Mouse (Mus musculus): ENCODE results near the gene Supt4a. TPM values are rescaled to one million over a fixed set of nuclear protein-coding genes. Genes with fewer than 3 reads are reported as not detected.

The Supt4a gene
- polyA plus RNA-seq, 1 experiment from 2014 or later = 160 TPM

DNA sequence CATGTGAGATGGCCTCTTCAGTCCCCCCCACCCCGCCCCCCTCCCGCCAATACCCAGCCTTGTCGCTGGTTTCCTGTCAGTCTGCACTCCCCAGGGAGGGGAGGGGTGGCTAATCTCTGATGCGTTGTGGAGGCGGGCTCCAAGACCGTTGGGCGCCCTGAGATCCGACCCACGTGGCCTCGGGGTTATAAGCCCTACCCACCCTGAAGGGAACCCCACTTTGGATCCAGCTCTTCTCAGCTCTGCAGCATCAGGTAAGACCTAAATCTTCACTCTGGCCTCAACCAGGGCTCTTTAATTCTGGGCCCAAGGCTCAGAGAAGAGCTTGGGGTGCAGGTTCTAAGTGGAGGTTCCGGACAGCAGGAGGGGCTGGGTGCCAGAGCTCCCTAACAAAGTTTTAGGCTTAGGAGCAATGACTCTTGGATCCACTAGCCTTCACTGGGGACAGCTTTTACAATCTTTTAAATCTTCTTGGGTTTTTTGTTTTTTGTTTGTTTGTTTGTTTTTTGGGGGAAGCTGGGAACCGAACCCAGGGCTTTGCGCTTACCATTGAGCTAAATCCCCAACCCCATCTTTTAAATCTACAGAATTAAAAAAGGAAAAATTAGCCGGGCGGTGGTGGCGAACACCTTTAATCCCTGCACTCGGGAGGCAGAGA is 18.1 kb downstream of the Supt4a start:
- Histone ChIP-seq H3K27me3 (no peaks in the 10 kb centered on the region), H3K4me2 (replicated peaks) (no peak overlapping the region), H3K27ac (replicated peaks) (no peak overlapping the region), H3K9ac (replicated peaks) (no peak overlapping the region), H3K4me3 (no peak overlapping the region), H3K36me3 (no peaks in the 10 kb centered on the region), H3K9me3 (no peaks in the 10 kb centered on the region), H3K4me1 (peaks cover 7% of the 10 kb centered on the region)
- 83% methylated on average over 17 of the region's 17 CpGs for WGBS
- no peak for ATAC-seq (replicated peaks)

DNA sequence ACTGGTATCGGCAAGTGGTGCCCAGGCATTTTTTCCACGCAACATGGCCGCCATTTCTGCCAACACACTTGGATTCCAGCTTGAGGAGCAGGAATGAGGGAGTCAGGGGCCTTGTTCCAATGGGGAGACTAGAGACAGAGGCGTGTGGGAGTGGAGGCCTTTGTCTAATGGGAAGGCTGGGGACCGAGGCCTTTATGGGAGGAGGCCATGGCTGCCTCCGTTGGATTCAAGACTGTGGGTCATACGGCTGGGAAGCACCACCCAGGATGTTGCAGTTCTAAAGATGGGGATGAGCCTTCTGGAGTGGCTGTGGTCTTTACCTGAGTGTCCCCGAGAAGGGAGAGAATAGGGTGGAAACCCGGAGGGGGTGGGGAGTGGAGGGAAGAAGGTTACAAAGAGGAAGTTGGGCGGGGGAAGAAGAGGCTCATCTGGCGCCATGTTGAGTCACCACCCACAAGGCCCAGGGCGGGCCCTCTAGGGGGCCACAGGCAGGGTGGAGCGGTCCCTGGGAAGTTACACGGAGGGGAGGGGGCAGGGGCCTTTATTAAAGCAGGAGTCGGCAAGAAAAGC is 19.0 kb downstream of the Supt4a start:
- H3K4me1 ChIP-seq = peaks cover 15% of the 10 kb centered on the region
- no peak overlapping the region for H3K9ac ChIP-seq (replicated peaks)
- H3K36me3 ChIP-seq = no peaks in the 10 kb centered on the region
- no peaks in the 10 kb centered on the region for H3K9me3 ChIP-seq
- no peaks in the 10 kb centered on the region for H3K27me3 ChIP-seq
- H3K27ac ChIP-seq (replicated peaks) = no peak overlapping the region
- H3K4me2 ChIP-seq (replicated peaks) = no peak overlapping the region
- WGBS = 91% methylated on average over 15 of the region's 15 CpGs
- ATAC-seq (replicated peaks) = no peak
- no peak overlapping the region for H3K4me3 ChIP-seq

DNA sequence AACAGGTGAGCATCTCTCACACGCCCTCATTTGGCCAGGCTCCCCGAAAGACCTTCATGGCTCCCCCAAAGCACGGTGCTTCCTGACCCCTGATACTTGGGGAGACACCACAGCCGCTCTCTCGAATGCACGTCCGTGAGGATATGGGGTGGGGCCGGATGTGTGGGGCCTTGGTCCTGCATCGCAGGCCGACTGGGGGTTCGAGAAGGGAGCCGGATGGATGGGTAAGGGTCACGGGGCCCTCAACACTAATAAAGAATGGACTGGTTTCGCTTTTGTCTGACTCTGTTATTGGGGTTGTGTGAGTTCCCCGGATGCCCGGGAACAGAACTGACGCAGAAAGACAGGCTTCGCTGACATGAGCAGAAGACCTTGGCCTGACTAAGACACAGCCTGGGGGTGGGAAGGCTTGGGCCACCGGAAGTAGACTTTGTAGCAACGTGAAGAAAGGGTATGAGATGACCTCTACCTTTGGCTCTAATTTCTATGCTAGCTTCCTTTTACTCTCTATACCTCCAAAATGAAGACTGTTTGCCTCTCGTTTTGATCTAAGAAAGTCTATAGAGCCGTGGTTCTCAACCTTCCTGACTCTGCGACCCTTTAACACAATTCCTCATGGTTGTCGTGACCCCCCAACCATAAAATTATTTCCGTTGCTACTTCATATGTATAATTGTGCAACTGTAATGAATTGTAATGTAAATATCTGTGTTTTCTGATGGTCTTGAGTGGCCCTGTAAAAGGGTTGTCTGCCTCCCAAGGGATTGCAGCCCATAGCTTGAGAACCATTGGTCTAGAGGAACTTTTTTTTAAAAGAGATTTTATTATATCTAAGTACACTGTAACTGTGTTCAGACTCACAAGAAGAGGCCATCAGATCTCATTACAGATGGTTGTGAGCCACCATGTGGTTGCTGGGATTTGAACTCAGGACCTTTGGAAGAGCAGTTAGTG is 19.9 kb downstream of the Supt4a start:
- Histone ChIP-seq H3K27ac (replicated peaks) (no peak overlapping the region), H3K4me2 (replicated peaks) (no peak overlapping the region), H3K27me3 (no peaks in the 10 kb centered on the region; the same call in 1 of the 2 replicates), H3K36me3 (no peaks in the 10 kb centered on the region), H3K9me3 (no peaks in the 10 kb centered on the region), H3K9ac (replicated peaks) (no peak overlapping the region), H3K4me3 (no peak overlapping the region), H3K4me1 (peaks cover 24% of the 10 kb centered on the region)
- 89% methylated on average over 25 of the region's 25 CpGs for WGBS
- ATAC-seq (replicated peaks) = no peak

GRCm38 (mm10) chr11:87758161-87758911 is 21.0 kb downstream of the Supt4a start:
- H3K9ac ChIP-seq (replicated peaks) = no peak overlapping the region
- ATAC-seq (replicated peaks) = no peak
- H3K4me2 ChIP-seq (replicated peaks) = no peak overlapping the region
- 83% methylated on average over 7 of the region's 7 CpGs for WGBS
- H3K36me3 ChIP-seq = no peaks in the 10 kb centered on the region
- no peaks in the 10 kb centered on the region; the same call in 1 of the 2 replicates for H3K27me3 ChIP-seq
- no peak overlapping the region for H3K4me3 ChIP-seq
- H3K27ac ChIP-seq (replicated peaks) = no peak overlapping the region
- no peaks in the 10 kb centered on the region for H3K9me3 ChIP-seq
- peaks cover 35% of the 10 kb centered on the region for H3K4me1 ChIP-seq

DNA sequence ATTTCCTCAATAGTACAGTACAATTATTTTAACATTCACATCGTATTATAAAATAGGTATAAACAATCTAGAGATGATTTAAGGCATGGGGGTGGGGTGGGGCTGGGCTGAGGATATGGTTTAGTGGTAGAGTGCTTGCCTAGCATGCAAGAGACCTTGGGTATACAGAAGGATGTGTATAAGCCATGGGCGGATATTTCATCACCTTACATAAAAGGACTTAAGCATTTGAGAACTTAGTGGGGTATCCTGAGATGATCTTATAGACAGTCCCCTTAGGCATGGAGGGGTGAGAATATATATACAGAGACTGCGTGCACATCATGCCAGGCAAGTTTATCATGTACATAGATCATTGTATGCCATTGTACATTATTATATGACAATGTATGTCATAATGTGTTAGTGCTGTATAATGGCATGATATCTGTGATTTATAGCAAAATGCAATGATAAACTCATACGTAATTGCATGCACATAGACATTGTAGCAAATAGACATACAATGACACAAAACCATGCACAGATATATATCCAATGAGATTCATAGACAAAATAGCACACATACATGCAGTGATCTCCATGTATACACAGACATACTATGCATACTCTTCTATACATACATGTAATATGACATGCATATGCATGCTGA is 21.7 kb downstream of the Supt4a start:
- 72% methylated on average over 4 of the region's 4 CpGs for WGBS
- Histone ChIP-seq H3K4me2 (replicated peaks) (no peak overlapping the region), H3K9me3 (no peaks in the 10 kb centered on the region), H3K4me1 (peaks cover 42% of the 10 kb centered on the region), H3K36me3 (no peaks in the 10 kb centered on the region), H3K9ac (replicated peaks) (no peak overlapping the region), H3K27me3 (no peaks in the 10 kb centered on the region; the same call in 1 of the 2 replicates), H3K27ac (replicated peaks) (no peak overlapping the region), H3K4me3 (no peak overlapping the region)
- ATAC-seq (replicated peaks) = no peak

- ATAC-seq (replicated peaks) = no peak
- Histone ChIP-seq H3K27me3 (no peaks in the 10 kb centered on the region; the same call in 1 of the 2 replicates), H3K4me2 (replicated peaks) (peak overlapping the region; percentile 95), H3K4me3 (peak overlapping the region; percentile 68; the same call in 1 of the 2 replicates), H3K36me3 (no peaks in the 10 kb centered on the region), H3K27ac (replicated peaks) (peak overlapping the region; percentile 80), H3K4me1 (peaks cover 45% of the 10 kb centered on the region), H3K9ac (replicated peaks) (no peak overlapping the region), H3K9me3 (no peaks in the 10 kb centered on the region)
- 6% methylated on average over 3 of the region's 3 CpGs for whole genome bisulfite sequencing
These were observed 22.3 kb downstream of the Supt4a start for GRCm38 (mm10) chr11:87759609-87760005.

- Histone ChIP-seq H3K9ac (replicated peaks) (peak within 1 kb of the TSS; percentile 82), H3K36me3 (no peaks in the 10 kb centered on the region), H3K4me1 (peaks cover 54% of the 10 kb centered on the region), H3K4me2 (replicated peaks) (peak within 1 kb of the TSS; percentile 95), H3K9me3 (no peaks in the 10 kb centered on the region), H3K27me3 (no peaks in the 10 kb centered on the region; the same call in 1 of the 2 replicates), H3K4me3 (peak within 1 kb of the TSS; percentile 68), H3K27ac (replicated peaks) (peak within 1 kb of the TSS; percentile 80)
- WGBS = 4% methylated on average over 23 of the region's 23 CpGs
- ATAC-seq (replicated peaks) = peak; percentile 86
These were observed 23.1 kb downstream of the Supt4a start, which contains the start of gene Tspoap1 for GRCm38 (mm10) chr11:87760301-87761081. Gene Tspoap1 (plus strand): TSS chr11:87760541.

GRCm38 (mm10) chr11:87761181-87761721 is 23.9 kb downstream of the Supt4a start:
- Histone ChIP-seq H3K27me3 (no peaks in the 10 kb centered on the region; the same call in 1 of the 2 replicates), H3K4me2 (replicated peaks) (peak overlapping the region; percentile 95), H3K36me3 (no peaks in the 10 kb centered on the region), H3K4me3 (peak overlapping the region; percentile 68), H3K9me3 (no peaks in the 10 kb centered on the region), H3K4me1 (peaks cover 54% of the 10 kb centered on the region), H3K9ac (replicated peaks) (peak overlapping the region; percentile 82), H3K27ac (replicated peaks) (no peak overlapping the region)
- WGBS = 56% methylated on average over 11 of the region's 11 CpGs
- no peak for ATAC-seq (replicated peaks)

DNA sequence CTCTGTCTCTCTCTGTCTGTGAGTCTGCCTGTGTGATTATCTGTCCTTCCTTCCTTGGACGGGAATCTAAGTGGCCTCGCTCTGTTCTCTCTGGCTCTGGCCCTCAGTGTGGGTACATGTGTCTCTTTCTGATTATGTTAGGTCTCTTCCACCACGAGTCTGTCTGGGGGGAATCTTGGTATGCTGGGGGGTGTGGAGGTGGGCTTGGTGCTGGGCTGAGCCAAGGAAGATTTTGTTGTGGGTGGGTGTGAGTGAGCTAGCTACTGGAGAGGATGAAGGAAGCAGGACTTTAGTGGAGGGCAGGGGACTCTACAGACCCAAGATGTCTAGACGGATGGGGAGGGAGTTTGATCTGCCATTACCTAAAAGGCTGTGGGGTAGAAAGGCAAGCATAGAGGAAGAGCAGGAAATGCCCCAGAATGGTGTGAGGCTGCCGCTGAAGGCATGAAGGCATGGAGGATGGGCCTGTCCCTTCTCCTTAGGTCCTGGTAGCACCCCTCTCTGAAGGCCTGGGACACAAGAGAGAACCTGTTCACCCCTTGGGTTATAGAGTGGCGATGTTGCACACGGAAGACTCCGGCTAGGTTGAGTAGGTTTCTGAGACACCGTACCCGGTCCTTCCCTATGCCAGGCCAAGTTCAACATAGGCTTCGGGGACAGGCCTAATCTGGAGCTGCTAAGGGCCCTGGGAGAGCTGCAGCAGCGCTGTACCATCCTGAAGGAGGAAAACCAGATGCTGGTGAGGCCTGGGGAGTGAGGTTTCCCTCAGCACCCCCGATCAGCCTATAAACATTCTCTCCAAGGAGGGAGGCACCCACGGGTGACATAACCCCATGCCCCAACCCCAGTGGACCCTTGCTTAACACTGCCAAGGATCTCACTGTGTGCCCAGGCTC is 24.7 kb downstream of the Supt4a start:
- Histone ChIP-seq H3K27ac (replicated peaks) (0 out of 2 replicates have a peak overlapping the region, but pooled peaks have one; percentile 61), H3K9me3 (no peaks in the 10 kb centered on the region), H3K4me2 (replicated peaks) (peak overlapping the region; percentile 95), H3K9ac (replicated peaks) (peak overlapping the region; percentile 82), H3K27me3 (no peaks in the 10 kb centered on the region; the same call in 1 of the 2 replicates), H3K4me3 (peak overlapping the region; percentile 68), H3K4me1 (peaks cover 54% of the 10 kb centered on the region), H3K36me3 (no peaks in the 10 kb centered on the region)
- 76% methylated on average over 14 of the region's 14 CpGs for WGBS
- ATAC-seq (replicated peaks) = no peak

All from forebrain, embryonic 15.5 days (tissue).